Mouse (Mus musculus) layer of hippocampus, adult 9-11 months (tissue): ENCODE measurements around the gene Mrps25.

Experiments
- DNase-seq: peaks from one replicate; pipeline ENCODE4 v3.0.0; 2022

Mrps25 gene

GRCm38 (mm10) chr6:92183621-92184131, at the start of gene Mrps25:
Mrps25 (minus strand) TSS chr6:92184033.
- DNase-seq = peak; percentile 63

GRCm38 (mm10) chr6:92231762-92232161, 47.9 kb upstream of the Mrps25 start:
- no peak for DNase-seq

- DNase-seq = no peak
These were observed 47.5 kb upstream of the Mrps25 start for GRCm38 (mm10) chr6:92231356-92231755.

- DNase-seq = no peak
These were observed 45.8 kb upstream of the Mrps25 start for GRCm38 (mm10) chr6:92229586-92229985.

GRCm38 (mm10) chr6:92229103-92229502, 45.3 kb upstream of the Mrps25 start:
- DNase-seq = no peak

- peak; percentile 11 for DNase-seq
These were observed 41.1 kb upstream of the Mrps25 start for GRCm38 (mm10) chr6:92224981-92225380.

GRCm38 (mm10) chr6:92222021-92222420, 38.2 kb upstream of the Mrps25 start:
- no peak for DNase-seq

- DNase-seq = no peak
These were observed 37.8 kb upstream of the Mrps25 start for GRCm38 (mm10) chr6:92221604-92222003.

- no peak for DNase-seq
These were observed 35.6 kb upstream of the Mrps25 start for GRCm38 (mm10) chr6:92219445-92219844.

GRCm38 (mm10) chr6:92214773-92215449, 31.1 kb upstream of the Mrps25 start, which contains the start of gene Rbsn:
Rbsn (minus strand) TSS chr6:92214925.
- peak; percentile 92 for DNase-seq

GRCm38 (mm10) chr6:92214055-92214772, 30.4 kb upstream of the Mrps25 start:
- DNase-seq = no peak

- DNase-seq = no peak
These were observed 15.6 kb upstream of the Mrps25 start for GRCm38 (mm10) chr6:92199414-92199813.

GRCm38 (mm10) chr6:92184178-92184577, 345 bp upstream of the Mrps25 start:
- DNase-seq = no peak

GRCm38 (mm10) chr6:92176450-92176849, 7.4 kb downstream of the Mrps25 start:
- no peak for DNase-seq

GRCm38 (mm10) chr6:92162724-92163123, 21.1 kb downstream of the Mrps25 start:
- DNase-seq = no peak

GRCm38 (mm10) chr6:92158801-92159200, 25.0 kb downstream of the Mrps25 start:
- no peak for DNase-seq

GRCm38 (mm10) chr6:92153774-92154173, 30.1 kb downstream of the Mrps25 start:
- DNase-seq = no peak

- DNase-seq = no peak
These were observed 38.0 kb downstream of the Mrps25 start for GRCm38 (mm10) chr6:92145881-92146280.

GRCm38 (mm10) chr6:92136356-92136755, 47.5 kb downstream of the Mrps25 start:
- DNase-seq = peak; percentile 34

GRCm38 (mm10) chr6:92133617-92134016, 50.2 kb downstream of the Mrps25 start:
- DNase-seq = peak; percentile 19

- DNase-seq = no peak
These were observed 51.6 kb downstream of the Mrps25 start for GRCm38 (mm10) chr6:92132021-92132911.

- DNase-seq = no peak
These were observed 52.4 kb downstream of the Mrps25 start for GRCm38 (mm10) chr6:92131456-92131855.

- DNase-seq = no peak
These were observed 56.9 kb downstream of the Mrps25 start for GRCm38 (mm10) chr6:92126861-92127468.
